Mouse (Mus musculus): ENCODE results near the gene Dapk1. TPM values are rescaled to one million over a fixed set of nuclear protein-coding genes. Genes with fewer than 3 reads are reported as not detected.

Gene Dapk1
- polyA plus RNA-seq, 1 experiment = 12.0 TPM

DNA sequence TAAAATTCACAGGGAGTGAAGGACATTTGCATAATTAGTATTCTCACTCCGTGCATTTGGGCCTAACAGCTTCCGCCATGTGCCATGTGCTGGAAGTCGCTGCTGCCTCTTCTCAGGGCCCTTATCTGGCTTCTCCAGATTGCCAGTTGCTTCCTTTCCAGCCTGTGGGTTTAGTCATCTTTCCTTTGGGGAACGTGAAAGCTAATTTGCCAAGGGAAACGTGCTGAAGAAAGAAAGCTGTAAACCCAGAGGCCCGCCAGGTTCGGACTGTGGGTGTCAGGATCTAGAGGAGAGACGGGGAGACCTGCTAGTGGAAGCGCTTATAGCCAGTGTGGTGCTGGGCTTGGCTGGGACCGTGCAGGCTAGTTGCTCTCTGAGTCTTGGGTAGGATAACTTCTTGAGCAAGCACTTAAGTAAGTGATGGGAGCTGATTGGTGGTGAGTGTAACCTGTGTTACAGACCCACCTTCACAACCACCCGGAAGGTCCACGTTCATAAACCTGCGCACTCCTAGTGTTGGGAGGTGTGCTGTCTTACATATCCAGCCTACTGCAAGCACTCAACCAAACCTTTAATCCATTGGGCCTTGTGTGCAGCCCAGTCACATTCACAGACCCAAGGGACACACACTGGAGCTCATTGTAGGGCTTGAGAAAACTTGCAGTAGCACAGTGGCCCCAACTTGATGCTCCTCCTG, 141.8 kb downstream of the Dapk1 start:
- TF ChIP-seq POLR2A (IDR thresholded peaks at IDR 0.05; ENCODE audit: borderline replicate concordance, control insufficient read depth, low read depth, low read length) (no peak), CTCF (IDR thresholded peaks at IDR 0.05; ENCODE audit: control insufficient read depth, insufficient read depth, low read length) (no peak)
- peak overlapping the region; percentile 47 for H3K27ac ChIP-seq (ENCODE audit: control insufficient read depth, insufficient read depth, low read depth, low read length, poor library complexity)
- WGBS = 33% methylated on average over 13 of the region's 13 CpGs
- no peak overlapping the region for H3K4me3 ChIP-seq (replicated peaks; ENCODE audit: control insufficient read depth, low read depth, low read length)
- H3K4me1 ChIP-seq (ENCODE audit: control insufficient read depth, insufficient read depth, low read length) = peaks cover 5% of the 10 kb centered on the region

DNA sequence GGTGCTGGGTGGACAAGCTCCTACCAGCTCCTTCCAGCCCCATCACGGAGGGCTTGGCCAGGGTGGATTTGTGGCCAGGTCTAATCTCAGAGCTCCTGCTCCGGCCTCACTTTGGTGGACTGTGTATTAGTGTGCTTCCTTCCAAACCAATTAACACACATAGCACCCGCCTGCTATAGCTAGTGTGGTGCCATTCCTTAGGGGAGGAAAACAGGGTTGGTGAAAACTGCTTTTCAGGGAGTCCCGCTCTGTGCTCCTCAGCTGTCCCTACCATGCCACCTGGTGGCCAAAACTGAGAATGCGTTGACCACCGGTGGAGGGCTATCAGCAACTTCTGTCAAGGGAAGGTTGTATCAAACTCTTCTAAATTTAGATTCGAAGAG, 142.3 kb downstream of the Dapk1 start:
- peaks cover 5% of the 10 kb centered on the region for H3K4me1 ChIP-seq (ENCODE audit: control insufficient read depth, insufficient read depth, low read length)

DNA sequence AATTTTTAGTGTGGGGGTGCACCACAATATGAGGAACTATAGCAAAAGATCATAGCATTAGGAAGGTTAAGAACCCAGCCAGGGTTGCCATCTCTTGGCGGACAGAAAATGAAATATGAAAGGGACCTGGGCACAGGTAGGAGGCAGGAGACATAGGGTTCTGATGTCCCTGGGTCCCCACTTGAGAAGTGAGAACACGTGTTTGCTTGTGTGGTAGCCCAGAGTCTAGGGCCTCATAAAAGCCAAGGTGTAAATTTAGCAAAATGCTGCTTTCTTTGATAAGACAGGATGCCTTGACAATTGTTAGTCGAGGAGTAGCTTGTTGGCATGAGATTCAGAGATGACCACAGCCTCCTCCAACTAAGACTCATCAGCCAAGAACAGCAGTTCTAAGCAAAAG, 143.0 kb downstream of the Dapk1 start:
- 66% methylated on average over 3 of the region's 3 CpGs for WGBS
- peaks cover 5% of the 10 kb centered on the region for H3K4me1 ChIP-seq (ENCODE audit: control insufficient read depth, insufficient read depth, low read length)
- no peak overlapping the region for H3K27ac ChIP-seq (ENCODE audit: control insufficient read depth, insufficient read depth, low read depth, low read length, poor library complexity)
- H3K4me3 ChIP-seq (replicated peaks; ENCODE audit: control insufficient read depth, low read depth, low read length) = no peak overlapping the region
- TF ChIP-seq POLR2A (IDR thresholded peaks at IDR 0.05; ENCODE audit: borderline replicate concordance, control insufficient read depth, low read depth, low read length) (no peak), CTCF (IDR thresholded peaks at IDR 0.05; ENCODE audit: control insufficient read depth, insufficient read depth, low read length) (no peak)

More for the DNA sequence above, 142.3 kb downstream of the Dapk1 start:
- H3K27ac ChIP-seq (ENCODE audit: control insufficient read depth, insufficient read depth, low read depth, low read length, poor library complexity) = no peak overlapping the region
- TF ChIP-seq CTCF (IDR thresholded peaks at IDR 0.05; ENCODE audit: control insufficient read depth, insufficient read depth, low read length) (peak; percentile 90), POLR2A (IDR thresholded peaks at IDR 0.05; ENCODE audit: borderline replicate concordance, control insufficient read depth, low read depth, low read length) (no peak)
- 21% methylated on average over 7 of the region's 7 CpGs for WGBS
- H3K4me3 ChIP-seq (replicated peaks; ENCODE audit: control insufficient read depth, low read depth, low read length) = no peak overlapping the region

GRCm38 (mm10) chr13:60745358-60745757, 143.6 kb downstream of the Dapk1 start:
- H3K4me3 ChIP-seq (replicated peaks; ENCODE audit: control insufficient read depth, low read depth, low read length) = no peak overlapping the region
- H3K27ac ChIP-seq (ENCODE audit: control insufficient read depth, insufficient read depth, low read depth, low read length, poor library complexity) = no peak overlapping the region
- H3K4me1 ChIP-seq (ENCODE audit: control insufficient read depth, insufficient read depth, low read length) = peaks cover 5% of the 10 kb centered on the region
- TF ChIP-seq POLR2A (IDR thresholded peaks at IDR 0.05; ENCODE audit: borderline replicate concordance, control insufficient read depth, low read depth, low read length) = no peak
- TF ChIP-seq CTCF (IDR thresholded peaks at IDR 0.05; ENCODE audit: control insufficient read depth, insufficient read depth, low read length) = no peak
- WGBS = 83% methylated on average over 12 of the region's 12 CpGs

GRCm38 (mm10) chr13:60746271-60746670, 144.5 kb downstream of the Dapk1 start:
- no peak overlapping the region for H3K4me3 ChIP-seq (replicated peaks; ENCODE audit: control insufficient read depth, low read depth, low read length)
- H3K4me1 ChIP-seq (ENCODE audit: control insufficient read depth, insufficient read depth, low read length) = peaks cover 5% of the 10 kb centered on the region
- 33% methylated on average over 1 of the region's 1 CpGs for WGBS
- TF ChIP-seq CTCF (IDR thresholded peaks at IDR 0.05; ENCODE audit: control insufficient read depth, insufficient read depth, low read length) (no peak), POLR2A (IDR thresholded peaks at IDR 0.05; ENCODE audit: borderline replicate concordance, control insufficient read depth, low read depth, low read length) (no peak)
- H3K27ac ChIP-seq (ENCODE audit: control insufficient read depth, insufficient read depth, low read depth, low read length, poor library complexity) = no peak overlapping the region

DNA sequence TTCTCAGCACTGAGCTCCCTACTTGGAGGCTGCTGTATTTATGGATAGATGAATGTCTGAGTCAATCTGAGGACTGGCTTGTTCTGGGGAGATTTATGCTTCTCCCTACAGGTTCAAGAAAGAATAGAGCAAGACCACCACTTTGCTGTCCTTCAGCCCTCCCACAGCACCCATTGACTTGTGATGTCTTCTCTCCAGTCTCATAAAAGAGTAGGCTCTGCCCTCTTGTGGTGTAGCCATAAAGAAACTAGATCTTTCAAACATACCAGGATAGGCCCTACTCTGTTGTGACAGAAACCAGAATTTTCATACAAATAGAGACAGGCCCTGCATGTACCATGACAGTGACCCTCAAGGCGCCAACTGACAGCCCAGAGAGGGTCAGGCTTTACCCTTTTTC, 145.5 kb downstream of the Dapk1 start:
- peaks cover 5% of the 10 kb centered on the region for H3K4me1 ChIP-seq (ENCODE audit: control insufficient read depth, insufficient read depth, low read length)
- H3K27ac ChIP-seq (ENCODE audit: control insufficient read depth, insufficient read depth, low read depth, low read length, poor library complexity) = no peak overlapping the region
- WGBS = 81% methylated on average over 1 of the region's 1 CpGs
- no peak for TF ChIP-seq POLR2A (IDR thresholded peaks at IDR 0.05; ENCODE audit: borderline replicate concordance, control insufficient read depth, low read depth, low read length)
- no peak for TF ChIP-seq CTCF (IDR thresholded peaks at IDR 0.05; ENCODE audit: control insufficient read depth, insufficient read depth, low read length)
- H3K4me3 ChIP-seq (replicated peaks; ENCODE audit: control insufficient read depth, low read depth, low read length) = no peak overlapping the region

GRCm38 (mm10) chr13:60748556-60748955, 146.8 kb downstream of the Dapk1 start:
- Histone ChIP-seq H3K27ac (ENCODE audit: control insufficient read depth, insufficient read depth, low read depth, low read length, poor library complexity) (no peak overlapping the region), H3K4me1 (ENCODE audit: control insufficient read depth, insufficient read depth, low read length) (peaks cover 5% of the 10 kb centered on the region), H3K4me3 (replicated peaks; ENCODE audit: control insufficient read depth, low read depth, low read length) (no peak overlapping the region)
- TF ChIP-seq CTCF (IDR thresholded peaks at IDR 0.05; ENCODE audit: control insufficient read depth, insufficient read depth, low read length) (no peak), POLR2A (IDR thresholded peaks at IDR 0.05; ENCODE audit: borderline replicate concordance, control insufficient read depth, low read depth, low read length) (no peak)
- WGBS = 82% methylated on average over 2 of the region's 2 CpGs

GRCm38 (mm10) chr13:60750930-60751329, 149.2 kb downstream of the Dapk1 start:
- Histone ChIP-seq H3K27ac (ENCODE audit: control insufficient read depth, insufficient read depth, low read depth, low read length, poor library complexity) (no peak overlapping the region), H3K4me3 (replicated peaks; ENCODE audit: control insufficient read depth, low read depth, low read length) (no peak overlapping the region), H3K4me1 (ENCODE audit: control insufficient read depth, insufficient read depth, low read length) (no peaks in the 10 kb centered on the region)
- WGBS = 87% methylated on average over 7 of the region's 7 CpGs
- TF ChIP-seq POLR2A (IDR thresholded peaks at IDR 0.05; ENCODE audit: borderline replicate concordance, control insufficient read depth, low read depth, low read length) = no peak
- TF ChIP-seq CTCF (IDR thresholded peaks at IDR 0.05; ENCODE audit: control insufficient read depth, insufficient read depth, low read length) = no peak

DNA sequence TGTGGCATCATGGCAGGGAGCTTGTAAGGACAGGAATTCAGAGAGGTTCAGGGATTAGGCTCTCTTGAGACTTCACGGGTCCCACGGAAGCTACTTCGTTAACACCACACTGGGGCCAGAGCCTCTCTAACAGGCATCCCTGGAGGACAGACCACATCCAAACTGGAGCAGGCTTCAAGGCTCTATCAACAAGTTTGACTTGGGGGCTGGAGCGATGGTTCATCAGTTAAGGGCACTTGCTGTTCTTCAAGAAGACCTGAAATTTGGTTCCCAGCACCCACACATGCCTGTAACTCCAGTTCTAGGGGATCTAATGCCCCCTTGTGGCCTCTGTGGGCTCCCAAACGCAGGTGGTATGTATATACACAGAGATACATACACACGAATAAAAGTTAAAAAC, 151.5 kb downstream of the Dapk1 start:
- no peak overlapping the region for H3K4me3 ChIP-seq (replicated peaks; ENCODE audit: control insufficient read depth, low read depth, low read length)
- H3K27ac ChIP-seq (ENCODE audit: control insufficient read depth, insufficient read depth, low read depth, low read length, poor library complexity) = no peak overlapping the region
- no peaks in the 10 kb centered on the region for H3K4me1 ChIP-seq (ENCODE audit: control insufficient read depth, insufficient read depth, low read length)
- WGBS = 91% methylated on average over 6 of the region's 6 CpGs
- TF ChIP-seq CTCF (IDR thresholded peaks at IDR 0.05; ENCODE audit: control insufficient read depth, insufficient read depth, low read length) = no peak
- no peak for TF ChIP-seq POLR2A (IDR thresholded peaks at IDR 0.05; ENCODE audit: borderline replicate concordance, control insufficient read depth, low read depth, low read length)
